Mouse (Mus musculus): ENCODE measurements around the gene Tnr. TPM values are rescaled to one million over a fixed set of nuclear protein-coding genes. Genes with fewer than 3 reads are reported as not detected.

The Tnr gene
- polyA plus RNA-seq (2014; fragmentation: Nextera tagmentation; extraction: Ambion mirVana): 0.04 TPM in 1 of 2 replicates, not detected in the other

GRCm38 (mm10) chr1:159523578-159523977, at the start of gene Tnr:
Gene Tnr (plus strand): TSS chr1:159523769.
- no peak within 1 kb of the TSS for H3K4me2 ChIP-seq (ENCODE audit: low read length)
- no peak within 1 kb of the TSS for H3K27ac ChIP-seq (replicated peaks in 1 of 2; ENCODE audit: control insufficient read depth in 1 of 2, insufficient read depth in 1 of 2, low read depth in 2 of 2, low read length in 2 of 2)
- ATAC-seq (ENCODE audit: insufficient number of reproducible peaks, insufficient read depth, low FRiP score, low read depth): no peak
- WGBS: 5% methylated on average over 8 of the region's 8 CpGs
- H3K36me3 ChIP-seq (ENCODE audit: control insufficient read depth, insufficient read depth, low read length): no peaks in the 10 kb centered on the region
- H3K9me3 ChIP-seq (ENCODE audit: control insufficient read depth, low read length): no peaks in the 10 kb centered on the region
- peaks cover 2 to 3% of the 10 kb centered on the region in 2 experiments; a peak in 1 of 4 replicates for H3K4me1 ChIP-seq (ENCODE audit: control insufficient read depth in 2 of 2, insufficient read depth in 2 of 2, low read length in 2 of 2)
- H3K27me3 ChIP-seq (ENCODE audit: control insufficient read depth, insufficient read depth, low read length): peaks cover 28% of the 10 kb centered on the region
- no peak within 1 kb of the TSS for H3K9ac ChIP-seq (ENCODE audit: low read length)
- no peak within 1 kb of the TSS for H3K4me3 ChIP-seq (ENCODE audit: control insufficient read depth in 1 of 2, insufficient read depth in 1 of 2, low read depth in 1 of 2, low read length in 2 of 2)

DNA sequence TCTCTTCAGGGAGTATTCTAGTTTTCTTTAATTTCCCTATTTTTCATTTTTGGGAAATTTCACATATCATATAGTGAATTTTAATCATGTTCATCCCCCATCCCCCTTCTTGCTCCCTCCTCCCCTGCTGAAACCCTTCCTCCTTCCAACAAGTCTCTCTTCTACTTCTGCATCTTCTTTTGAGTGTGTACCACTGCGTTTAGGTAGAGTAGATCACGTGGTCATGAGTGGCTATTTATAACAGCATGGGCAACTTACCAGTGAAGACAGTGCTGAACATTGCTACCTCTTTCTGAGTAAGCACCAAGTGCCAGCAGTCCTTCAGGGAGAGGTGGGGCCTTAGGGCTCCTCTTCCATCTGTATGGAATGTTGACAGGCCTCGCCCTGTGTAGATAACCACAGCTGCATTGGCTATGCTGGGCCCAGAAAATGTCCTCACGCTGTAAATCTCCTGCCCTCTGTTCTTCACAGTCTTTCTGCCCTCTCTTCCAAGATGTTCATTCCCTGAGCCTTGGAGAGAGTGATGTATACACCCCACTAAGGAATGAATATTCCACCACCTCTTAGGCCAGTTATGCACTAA, 33.6 kb upstream of the Tnr start:
- Histone ChIP-seq H3K4me1 (ENCODE audit: control insufficient read depth in 2 of 2, insufficient read depth in 2 of 2, low read length in 2 of 2) (peaks cover 2 to 10% of the 10 kb centered on the region in 2 experiments; a peak in 2 of 4 replicates), H3K27me3 (ENCODE audit: control insufficient read depth, insufficient read depth, low read length) (no peaks in the 10 kb centered on the region), H3K9me3 (ENCODE audit: control insufficient read depth, low read length) (no peaks in the 10 kb centered on the region), H3K9ac (ENCODE audit: low read length) (no peak overlapping the region), H3K27ac (replicated peaks in 1 of 2; ENCODE audit: control insufficient read depth in 1 of 2, insufficient read depth in 1 of 2, low read depth in 2 of 2, low read length in 2 of 2) (no peak overlapping the region), H3K36me3 (ENCODE audit: control insufficient read depth, insufficient read depth, low read length) (no peaks in the 10 kb centered on the region), H3K4me3 (ENCODE audit: control insufficient read depth in 1 of 2, insufficient read depth in 1 of 2, low read depth in 1 of 2, low read length in 2 of 2) (no peak overlapping the region), H3K4me2 (ENCODE audit: low read length) (no peak overlapping the region)
- ATAC-seq (ENCODE audit: insufficient number of reproducible peaks, insufficient read depth, low FRiP score, low read depth): no peak
- 32% methylated on average over 4 of the region's 4 CpGs for WGBS

- Histone ChIP-seq H3K9me3 (ENCODE audit: control insufficient read depth, low read length) (no peaks in the 10 kb centered on the region), H3K4me3 (ENCODE audit: control insufficient read depth in 1 of 2, insufficient read depth in 1 of 2, low read depth in 1 of 2, low read length in 2 of 2) (no peak overlapping the region), H3K27me3 (ENCODE audit: control insufficient read depth, insufficient read depth, low read length) (no peaks in the 10 kb centered on the region), H3K4me2 (ENCODE audit: low read length) (no peak overlapping the region), H3K36me3 (ENCODE audit: control insufficient read depth, insufficient read depth, low read length) (no peaks in the 10 kb centered on the region), H3K27ac (replicated peaks in 1 of 2; ENCODE audit: control insufficient read depth in 1 of 2, insufficient read depth in 1 of 2, low read depth in 2 of 2, low read length in 2 of 2) (no peak overlapping the region), H3K9ac (ENCODE audit: low read length) (no peak overlapping the region), H3K4me1 (ENCODE audit: control insufficient read depth in 2 of 2, insufficient read depth in 2 of 2, low read length in 2 of 2) (peaks cover 2 to 10% of the 10 kb centered on the region in 2 experiments; a peak in 2 of 4 replicates)
- no peak for ATAC-seq (ENCODE audit: insufficient number of reproducible peaks, insufficient read depth, low FRiP score, low read depth)
- WGBS: 57% methylated on average over 4 of the region's 4 CpGs
Measured at GRCm38 (mm10) chr1:159492536-159492935, 31.0 kb upstream of the Tnr start.

- H3K9ac ChIP-seq (ENCODE audit: low read length): no peak overlapping the region
- no peaks in the 10 kb centered on the region for H3K9me3 ChIP-seq (ENCODE audit: control insufficient read depth, low read length)
- H3K36me3 ChIP-seq (ENCODE audit: control insufficient read depth, insufficient read depth, low read length): no peaks in the 10 kb centered on the region
- 58% methylated on average over 5 of the region's 5 CpGs for WGBS
- no peak for ATAC-seq (ENCODE audit: insufficient number of reproducible peaks, insufficient read depth, low FRiP score, low read depth)
- H3K27me3 ChIP-seq (ENCODE audit: control insufficient read depth, insufficient read depth, low read length): no peaks in the 10 kb centered on the region
- no peak overlapping the region for H3K27ac ChIP-seq (replicated peaks in 1 of 2; ENCODE audit: control insufficient read depth in 1 of 2, insufficient read depth in 1 of 2, low read depth in 2 of 2, low read length in 2 of 2)
- no peak overlapping the region for H3K4me3 ChIP-seq (ENCODE audit: control insufficient read depth in 1 of 2, insufficient read depth in 1 of 2, low read depth in 1 of 2, low read length in 2 of 2)
- peaks cover 2 to 10% of the 10 kb centered on the region in 2 experiments; a peak in 2 of 4 replicates for H3K4me1 ChIP-seq (ENCODE audit: control insufficient read depth in 2 of 2, insufficient read depth in 2 of 2, low read length in 2 of 2)
- H3K4me2 ChIP-seq (ENCODE audit: low read length): no peak overlapping the region
Measured at GRCm38 (mm10) chr1:159493720-159494499, 29.7 kb upstream of the Tnr start.

DNA sequence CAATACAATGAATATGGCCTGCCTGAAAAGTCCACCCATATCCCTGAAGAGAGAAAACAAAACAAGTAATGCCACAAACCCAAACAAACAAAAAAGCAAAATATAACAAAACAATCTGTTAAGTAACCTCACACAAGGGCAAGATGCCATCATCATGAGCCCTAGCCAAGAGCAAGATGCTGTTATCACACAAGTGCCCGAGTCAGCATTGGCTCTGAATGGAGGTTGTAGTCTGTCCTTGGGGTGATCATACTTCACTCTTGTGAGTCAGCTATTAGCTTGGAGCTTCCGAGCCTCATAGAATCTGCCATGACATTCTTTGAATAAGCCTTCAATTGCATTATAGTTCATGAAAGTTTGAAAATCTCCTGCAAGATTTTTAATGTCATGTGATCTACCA, 25.3 kb upstream of the Tnr start:
- 70% methylated on average over 2 of the region's 2 CpGs for WGBS
- H3K27ac ChIP-seq (replicated peaks in 1 of 2; ENCODE audit: control insufficient read depth in 1 of 2, insufficient read depth in 1 of 2, low read depth in 2 of 2, low read length in 2 of 2): no peak overlapping the region
- no peak overlapping the region for H3K9ac ChIP-seq (ENCODE audit: low read length)
- H3K27me3 ChIP-seq (ENCODE audit: control insufficient read depth, insufficient read depth, low read length): no peaks in the 10 kb centered on the region
- H3K9me3 ChIP-seq (ENCODE audit: control insufficient read depth, low read length): no peaks in the 10 kb centered on the region
- no peak overlapping the region for H3K4me2 ChIP-seq (ENCODE audit: low read length)
- no peaks in the 10 kb centered on the region for H3K36me3 ChIP-seq (ENCODE audit: control insufficient read depth, insufficient read depth, low read length)
- H3K4me1 ChIP-seq (ENCODE audit: control insufficient read depth in 2 of 2, insufficient read depth in 2 of 2, low read length in 2 of 2): peaks cover 2 to 7% of the 10 kb centered on the region in 2 experiments; a peak in 2 of 4 replicates
- no peak for ATAC-seq (ENCODE audit: insufficient number of reproducible peaks, insufficient read depth, low FRiP score, low read depth)
- H3K4me3 ChIP-seq (ENCODE audit: control insufficient read depth in 1 of 2, insufficient read depth in 1 of 2, low read depth in 1 of 2, low read length in 2 of 2): no peak overlapping the region

- H3K9ac ChIP-seq (ENCODE audit: low read length): no peak overlapping the region
- no peaks in the 10 kb centered on the region for H3K9me3 ChIP-seq (ENCODE audit: control insufficient read depth, low read length)
- H3K4me1 ChIP-seq (ENCODE audit: control insufficient read depth in 2 of 2, insufficient read depth in 2 of 2, low read length in 2 of 2): no peaks in the 10 kb centered on the region
- no peak overlapping the region for H3K27ac ChIP-seq (replicated peaks in 1 of 2; ENCODE audit: control insufficient read depth in 1 of 2, insufficient read depth in 1 of 2, low read depth in 2 of 2, low read length in 2 of 2)
- H3K36me3 ChIP-seq (ENCODE audit: control insufficient read depth, insufficient read depth, low read length): no peaks in the 10 kb centered on the region
- H3K4me3 ChIP-seq (ENCODE audit: control insufficient read depth in 1 of 2, insufficient read depth in 1 of 2, low read depth in 1 of 2, low read length in 2 of 2): no peak overlapping the region
- 71% methylated on average over 4 of the region's 4 CpGs for WGBS
- H3K27me3 ChIP-seq (ENCODE audit: control insufficient read depth, insufficient read depth, low read length): no peaks in the 10 kb centered on the region
- H3K4me2 ChIP-seq (ENCODE audit: low read length): no peak overlapping the region
- ATAC-seq (ENCODE audit: insufficient number of reproducible peaks, insufficient read depth, low FRiP score, low read depth): no peak
Measured at GRCm38 (mm10) chr1:159499806-159500460, 23.6 kb upstream of the Tnr start.

- Histone ChIP-seq H3K4me1 (ENCODE audit: control insufficient read depth in 2 of 2, insufficient read depth in 2 of 2, low read length in 2 of 2) (no peaks in the 10 kb centered on the region), H3K27me3 (ENCODE audit: control insufficient read depth, insufficient read depth, low read length) (no peaks in the 10 kb centered on the region), H3K9ac (ENCODE audit: low read length) (no peak overlapping the region), H3K4me2 (ENCODE audit: low read length) (no peak overlapping the region), H3K9me3 (ENCODE audit: control insufficient read depth, low read length) (no peaks in the 10 kb centered on the region), H3K27ac (replicated peaks in 1 of 2; ENCODE audit: control insufficient read depth in 1 of 2, insufficient read depth in 1 of 2, low read depth in 2 of 2, low read length in 2 of 2) (no peak overlapping the region), H3K36me3 (ENCODE audit: control insufficient read depth, insufficient read depth, low read length) (no peaks in the 10 kb centered on the region), H3K4me3 (ENCODE audit: control insufficient read depth in 1 of 2, insufficient read depth in 1 of 2, low read depth in 1 of 2, low read length in 2 of 2) (no peak overlapping the region)
- WGBS: 66% methylated on average over 4 of the region's 4 CpGs
- no peak for ATAC-seq (ENCODE audit: insufficient number of reproducible peaks, insufficient read depth, low FRiP score, low read depth)
Measured at GRCm38 (mm10) chr1:159501911-159502310, 21.7 kb upstream of the Tnr start.
